Mouse (Mus musculus): ENCODE data around the gene Trpc4ap.

GRCm38 (mm10) chr2:155720585-155720984, 28.4 kb upstream of the Trpc4ap start:
- TF ChIP-seq CTCF (IDR thresholded peaks at IDR 0.05; ENCODE audit: borderline replicate concordance, insufficient read depth, low read length): no peak
- TF ChIP-seq POLR2A (IDR thresholded peaks at IDR 0.05; ENCODE audit: low read depth, low read length): no peak
